Mouse (Mus musculus) testis, adult 2 months (tissue): ENCODE results near the gene Sh3bp5.

Experiments
- CTCF ChIP-seq: fragments of 200-500 bp; IDR thresholded peaks from 2 replicates; pipeline ENCODE4 v1.5.1; 2012; ENCODE audit warnings: low read depth, mild to moderate bottlenecking, inconsistent platforms, low read length, moderate library complexity; ENCODE audit not compliant: control insufficient read depth, insufficient read depth, insufficient replicate concordance
- POLR2A ChIP-seq: fragments of 200-500 bp; IDR thresholded peaks from 2 replicates; pipeline ENCODE4 v1.6.1; 2012; ENCODE audit warnings: low read depth, mild to moderate bottlenecking, inconsistent platforms, low read length, moderate library complexity; ENCODE audit not compliant: control insufficient read depth

- no peak for TF ChIP-seq POLR2A
- TF ChIP-seq CTCF: no peak
Measured at GRCm38 (mm10) chr14:31405652-31406051, 30.2 kb downstream of the Sh3bp5 start.
